Mouse (Mus musculus) thymus, adult 18-20 months (tissue): ENCODE measurements around the gene Ccdc92b.

Source experiments
- DNase-seq, 2 experiments: peaks; one replicate each; pipeline ENCODE4 v3.0.0; 2022; ENCODE audit warnings: mixed read lengths in 2 of 2

Ccdc92b gene

DNA sequence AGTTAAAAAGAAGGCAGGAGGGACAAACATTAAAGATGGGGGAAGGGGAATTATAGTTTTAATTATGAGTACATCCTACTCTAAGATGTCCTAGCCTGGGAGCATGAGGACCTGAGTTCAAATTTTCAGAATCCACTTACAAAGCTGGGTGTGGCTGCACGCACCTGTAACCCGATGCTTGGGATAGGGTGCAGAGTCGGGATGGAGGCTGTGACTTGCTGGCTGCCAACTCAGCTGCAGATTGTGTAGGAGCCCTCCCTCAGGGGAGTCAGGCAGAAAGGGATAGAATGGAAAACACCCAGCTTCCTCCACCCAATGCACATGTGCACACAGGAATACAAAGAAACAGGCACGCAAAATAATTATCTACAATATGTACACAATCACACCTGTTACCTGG lies 6.0 kb upstream of the Ccdc92b start:
- no peak for DNase-seq

DNA sequence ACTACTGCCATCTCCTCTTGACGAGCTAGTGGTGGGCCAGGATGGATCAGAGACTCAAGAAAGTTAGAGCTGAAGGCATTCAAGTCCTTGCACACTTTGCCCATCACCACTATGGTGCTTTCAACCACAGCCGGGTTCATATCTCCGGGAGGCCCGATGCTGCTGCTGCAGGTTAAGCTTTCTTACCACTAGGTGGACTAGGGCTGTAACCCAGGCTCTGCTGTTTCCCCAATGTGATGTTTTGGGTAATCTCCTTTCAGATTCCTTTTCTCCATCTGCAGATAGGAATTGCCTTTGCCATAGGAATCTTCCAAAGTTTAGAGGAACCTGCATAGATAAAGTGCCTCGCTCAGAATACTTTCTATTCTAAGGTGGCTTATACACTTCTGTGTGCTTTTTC lies 3.8 kb upstream of the Ccdc92b start:
- no peak for DNase-seq

- DNase-seq, result no peak
Measured at GRCm38 (mm10) chr11:74619956-74620300, 523 bp downstream of the Ccdc92b start.

GRCm38 (mm10) chr11:74621974-74622669 lies 2.7 kb downstream of the Ccdc92b start:
- DNase-seq, result no peak

GRCm38 (mm10) chr11:74623693-74624092 lies 4.3 kb downstream of the Ccdc92b start:
- DNase-seq, result no peak

GRCm38 (mm10) chr11:74625333-74625732 lies 5.9 kb downstream of the Ccdc92b start:
- DNase-seq, result no peak

DNA sequence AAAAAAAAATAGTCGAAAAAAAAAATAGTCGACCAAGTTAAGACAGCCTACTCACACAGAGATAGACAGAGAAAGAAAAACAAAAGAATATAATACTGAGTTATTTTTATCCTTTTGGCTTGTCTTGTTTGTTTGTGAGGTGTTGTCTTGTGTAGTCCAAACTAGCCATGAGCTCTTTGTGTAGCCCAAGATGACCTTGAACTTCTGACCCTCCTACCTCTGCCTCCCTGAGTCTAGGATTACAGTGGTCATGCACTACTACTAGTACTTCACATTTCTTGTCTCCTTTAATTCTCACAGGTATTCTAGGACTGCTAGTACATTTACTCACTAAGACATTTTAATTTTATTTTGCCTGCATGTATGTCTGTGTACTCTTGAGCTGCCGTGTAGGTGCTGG lies 8.1 kb downstream of the Ccdc92b start:
- DNase-seq, result no peak

- DNase-seq, result no peak
Measured at GRCm38 (mm10) chr11:74631880-74632789, 12.7 kb downstream of the Ccdc92b start.

DNA sequence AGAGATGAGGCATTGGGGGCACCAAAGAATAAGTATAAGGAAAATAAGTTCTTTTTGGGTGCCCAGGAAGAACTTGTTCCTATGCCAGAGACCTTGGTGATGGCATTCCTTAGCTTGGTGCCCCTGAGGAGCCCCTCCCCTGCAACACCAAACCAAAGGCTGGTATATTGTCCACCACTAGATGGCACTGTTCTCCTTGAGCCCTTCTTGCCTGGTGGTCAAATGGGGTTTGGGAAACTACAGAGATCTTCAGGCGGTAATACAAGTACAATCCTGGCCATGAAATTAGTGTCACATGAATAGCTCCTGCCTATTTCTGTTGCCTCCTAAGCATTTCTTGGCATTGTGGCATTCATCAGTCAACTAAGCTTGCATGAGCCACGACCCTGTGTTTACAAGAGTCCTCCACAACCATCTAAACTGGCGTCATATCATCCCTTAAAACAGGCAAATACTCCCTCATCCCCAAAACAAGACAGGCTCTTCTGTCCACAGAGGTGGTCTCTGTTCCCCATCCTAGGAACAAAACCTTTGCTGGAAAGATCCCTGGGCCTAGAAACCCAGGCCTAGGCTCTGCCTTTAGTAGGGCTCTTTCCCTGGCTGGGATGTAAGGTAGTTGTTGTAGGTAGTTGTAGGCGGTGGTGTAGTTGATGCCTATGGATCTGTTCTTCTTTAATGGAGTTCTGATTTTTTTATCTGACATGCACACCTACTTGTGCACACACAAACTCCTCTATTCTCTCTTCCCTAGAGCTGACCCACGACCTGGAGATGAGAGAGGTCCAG lies 15.3 kb downstream of the Ccdc92b start:
- DNase-seq, result peak in 1 of 2 experiments; percentile 37

DNA sequence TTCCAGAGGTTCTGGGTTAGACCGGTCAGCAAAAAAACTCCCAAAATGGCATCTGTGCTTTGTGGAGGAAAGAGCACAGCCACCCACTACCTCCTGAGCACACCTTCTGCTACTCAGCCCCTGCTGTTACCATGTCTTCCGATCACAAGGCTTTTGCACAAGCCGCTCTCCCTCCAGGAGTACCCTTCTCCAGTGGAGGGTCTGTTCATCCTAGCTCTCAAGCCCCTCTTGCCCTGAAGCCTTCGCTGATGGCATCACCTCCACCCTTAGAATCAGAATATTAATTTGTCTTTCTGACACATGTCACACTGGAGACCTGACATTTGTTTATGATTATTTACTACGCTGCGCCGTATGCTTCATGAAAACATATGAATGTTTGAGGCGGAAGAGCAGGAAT lies 18.1 kb downstream of the Ccdc92b start:
- no peak for DNase-seq

- DNase-seq, result peak; percentile 14 to 37
Measured at GRCm38 (mm10) chr11:74637971-74638790, 18.8 kb downstream of the Ccdc92b start.

DNA sequence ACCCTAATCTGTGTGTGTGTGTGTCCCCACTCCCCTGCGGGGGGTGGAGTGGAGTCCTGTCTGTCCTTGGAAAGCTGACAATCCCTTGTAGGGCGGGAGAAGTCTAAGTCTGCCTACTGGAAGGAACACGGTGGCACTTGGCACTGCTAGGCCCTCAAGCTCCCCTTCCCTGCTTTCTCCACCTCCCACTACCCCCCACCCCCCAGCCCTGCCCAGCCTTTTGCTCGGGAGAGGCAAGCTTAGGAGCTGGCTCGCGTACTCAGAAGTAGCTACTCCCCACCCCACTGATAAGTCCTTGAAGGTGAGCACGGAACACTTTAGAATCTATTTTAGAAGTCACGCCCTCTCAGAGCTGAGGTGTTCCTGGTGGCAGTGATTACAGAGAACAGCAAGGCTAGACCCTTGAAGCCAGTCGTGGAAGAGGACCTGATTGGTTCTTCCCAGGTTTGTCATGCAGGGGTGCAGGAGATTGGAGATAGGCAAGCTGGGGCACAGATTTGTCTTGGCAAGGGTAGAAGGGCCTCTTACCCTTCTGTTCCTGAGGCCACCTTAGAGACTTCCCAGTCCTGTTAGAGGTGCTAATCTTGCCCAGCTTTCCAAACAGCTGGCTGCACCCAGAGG lies 19.5 kb downstream of the Ccdc92b start:
- no peak for DNase-seq

GRCm38 (mm10) chr11:74639628-74640027 lies 20.2 kb downstream of the Ccdc92b start:
- no peak for DNase-seq

GRCm38 (mm10) chr11:74647966-74648365 lies 28.6 kb downstream of the Ccdc92b start:
- DNase-seq, result no peak

GRCm38 (mm10) chr11:74648676-74649075 lies 29.3 kb downstream of the Ccdc92b start:
- no peak for DNase-seq

DNA sequence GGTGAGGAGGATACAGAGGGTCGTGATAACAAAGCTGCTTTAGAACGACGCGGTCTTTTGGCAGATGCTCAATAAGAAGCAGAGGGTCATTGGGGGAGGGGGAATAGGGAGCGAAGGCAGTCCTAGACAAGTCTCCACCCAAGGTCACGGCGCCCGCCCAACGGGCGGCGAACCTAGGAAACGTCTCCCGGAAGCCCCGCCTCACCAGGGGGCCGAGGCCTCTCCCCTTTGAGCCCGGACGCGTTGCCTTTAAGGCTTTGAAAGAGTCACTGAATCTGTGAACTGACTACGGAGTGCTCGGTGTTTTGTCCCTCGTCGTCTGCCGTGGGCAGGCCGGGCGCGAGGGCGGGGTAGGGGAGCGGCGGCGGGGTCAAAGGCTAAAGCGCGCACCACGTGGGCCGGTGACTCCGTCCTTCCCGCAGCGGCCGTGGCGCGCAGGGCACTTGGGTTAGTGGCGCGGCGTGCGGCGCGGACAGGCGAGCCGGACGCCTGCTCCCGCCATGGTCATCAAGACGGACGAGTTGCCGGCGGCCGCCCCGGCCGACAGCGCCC lies 29.8 kb downstream of the Ccdc92b start, which contains the start of gene Cluh:
Gene Cluh (plus strand): TSS at position 401 of the 552 bp plus-strand sequence.
- peak; percentile 97 to 98 for DNase-seq

DNA sequence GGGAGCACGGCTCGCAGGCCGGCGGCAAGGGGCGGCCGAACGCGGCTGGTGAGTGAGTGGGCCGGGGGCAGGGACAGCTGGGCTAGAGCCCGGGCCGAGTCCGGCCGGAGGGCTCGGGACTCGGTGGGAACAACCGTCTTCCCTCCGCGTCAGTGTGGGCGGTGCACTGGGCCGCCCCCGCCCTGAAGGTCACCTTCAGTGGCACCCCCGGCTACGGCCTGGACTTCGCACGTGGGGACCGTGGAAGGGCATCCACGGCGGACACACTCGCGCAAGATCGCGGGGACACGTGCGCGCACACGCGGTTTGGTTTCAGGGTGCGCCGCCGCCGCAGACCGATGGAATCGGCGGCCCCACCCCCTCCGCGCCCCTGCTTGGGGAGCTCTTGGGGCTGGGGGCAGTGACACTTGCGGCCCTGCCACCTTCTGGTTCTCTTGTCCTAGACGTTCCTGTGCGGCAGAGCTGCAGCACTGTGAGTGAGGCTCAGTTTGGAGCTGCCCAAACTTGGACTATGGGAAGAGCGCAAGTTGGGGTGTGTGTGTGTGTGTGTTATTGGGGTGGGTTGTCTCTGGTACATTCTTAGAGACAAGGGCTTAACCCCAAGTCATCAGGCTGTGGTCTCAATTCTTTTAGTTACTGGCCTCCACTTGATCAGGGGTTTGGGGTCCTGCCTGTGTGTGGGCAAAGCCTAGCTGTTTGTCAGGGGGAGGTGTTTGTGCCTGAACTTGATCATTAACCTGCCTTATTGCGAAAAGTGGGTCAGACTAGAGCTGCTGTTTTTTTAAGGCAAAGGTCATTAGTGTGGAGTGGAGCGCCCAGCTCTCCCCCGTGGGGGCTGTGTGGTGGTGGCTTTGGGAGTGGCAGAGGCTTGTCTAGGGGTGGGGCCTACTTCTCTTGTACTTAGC lies 30.5 kb downstream of the Ccdc92b start:
- peak in 1 of 2 experiments; percentile 30 for DNase-seq

- DNase-seq, result no peak
Measured at GRCm38 (mm10) chr11:74650576-74651100, 31.2 kb downstream of the Ccdc92b start.

- DNase-seq, result no peak
Measured at GRCm38 (mm10) chr11:74652791-74653191, 33.4 kb downstream of the Ccdc92b start.

GRCm38 (mm10) chr11:74653385-74653784 lies 34.0 kb downstream of the Ccdc92b start:
- DNase-seq, result no peak
